Mouse (Mus musculus): Measurements from ENCODE around the gene Usp21. TPM values are rescaled to one million over a fixed set of nuclear protein-coding genes. Genes with fewer than 3 reads are reported as not detected.
A peak's percentile ranks its signal among the peaks of the same experiment; 100 is the strongest.

Gene Usp21
- polyA plus RNA-seq, 1 experiment from 2014 or later, result 127 TPM

DNA sequence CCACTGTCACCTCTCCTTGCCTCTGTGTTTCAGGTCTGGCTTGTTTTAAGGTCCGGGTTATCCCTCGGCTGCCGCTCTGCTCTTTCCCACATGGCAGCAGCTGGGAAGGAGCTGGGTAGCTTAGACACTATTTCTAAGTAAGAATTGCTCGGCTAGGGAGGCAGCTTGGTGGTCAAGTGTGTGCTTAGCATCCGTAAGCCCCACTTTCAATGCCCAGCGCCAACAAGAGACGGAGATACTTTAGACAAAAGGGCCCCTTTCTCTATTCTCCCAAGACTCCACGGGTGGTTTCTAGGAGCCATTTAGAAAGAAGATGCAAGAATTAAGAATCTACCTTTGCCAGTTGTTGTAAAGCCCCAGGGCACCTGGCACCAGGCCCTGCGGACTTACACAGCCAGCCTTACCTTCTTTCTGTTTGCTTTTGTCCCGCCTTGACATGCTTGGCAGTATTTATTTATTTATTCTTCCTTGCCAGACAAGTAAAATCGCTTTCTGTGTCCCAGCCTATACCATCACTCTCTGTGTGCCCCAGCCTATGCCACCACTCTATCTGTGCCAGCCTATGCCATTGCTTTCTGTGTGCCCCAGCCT lies 12.6 kb downstream of the Usp21 start:
- H3K27me3 ChIP-seq, result no peaks in the 10 kb centered on the region
- no peak overlapping the region for H3K4me2 ChIP-seq
- H3K9ac ChIP-seq, result no peak overlapping the region
- 86% methylated on average over 11 of the region's 11 CpGs for WGBS
- no peak for ATAC-seq (ENCODE audit: insufficient number of reproducible peaks, insufficient read depth, low FRiP score, low TSS enrichment, low read depth)
- H3K27ac ChIP-seq, result no peak overlapping the region
- H3K4me3 ChIP-seq, result no peak overlapping the region
- peaks cover 69% of the 10 kb centered on the region for H3K36me3 ChIP-seq
- peaks cover 25% of the 10 kb centered on the region for H3K4me1 ChIP-seq
- H3K9me3 ChIP-seq, result no peaks in the 10 kb centered on the region

DNA sequence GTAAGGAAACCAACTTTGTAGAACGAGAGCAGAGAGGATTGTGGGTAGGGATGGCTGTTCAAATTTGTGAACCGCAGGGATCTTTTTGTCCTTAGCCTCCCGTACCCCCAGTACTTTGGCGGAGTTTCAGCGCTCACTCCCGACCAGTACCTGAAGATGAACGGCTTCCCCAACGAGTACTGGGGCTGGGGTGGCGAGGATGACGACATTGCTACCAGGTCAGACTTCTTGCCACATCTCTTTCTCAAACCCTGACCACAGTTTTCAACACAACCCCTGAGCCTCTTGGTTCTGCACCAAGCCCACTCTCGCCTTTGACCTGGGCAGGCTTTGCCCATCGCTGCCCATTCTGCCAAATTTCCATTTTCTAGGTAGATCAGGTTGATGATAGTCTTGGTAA lies 13.6 kb downstream of the Usp21 start:
- Histone ChIP-seq H3K36me3 (peaks cover 69% of the 10 kb centered on the region), H3K27me3 (no peaks in the 10 kb centered on the region), H3K9me3 (no peaks in the 10 kb centered on the region), H3K27ac (no peak overlapping the region), H3K9ac (no peak overlapping the region), H3K4me3 (no peak overlapping the region), H3K4me2 (no peak overlapping the region), H3K4me1 (peaks cover 20% of the 10 kb centered on the region)
- WGBS, result 90% methylated on average over 12 of the region's 12 CpGs
- no peak for ATAC-seq (ENCODE audit: insufficient number of reproducible peaks, insufficient read depth, low FRiP score, low TSS enrichment, low read depth)

DNA sequence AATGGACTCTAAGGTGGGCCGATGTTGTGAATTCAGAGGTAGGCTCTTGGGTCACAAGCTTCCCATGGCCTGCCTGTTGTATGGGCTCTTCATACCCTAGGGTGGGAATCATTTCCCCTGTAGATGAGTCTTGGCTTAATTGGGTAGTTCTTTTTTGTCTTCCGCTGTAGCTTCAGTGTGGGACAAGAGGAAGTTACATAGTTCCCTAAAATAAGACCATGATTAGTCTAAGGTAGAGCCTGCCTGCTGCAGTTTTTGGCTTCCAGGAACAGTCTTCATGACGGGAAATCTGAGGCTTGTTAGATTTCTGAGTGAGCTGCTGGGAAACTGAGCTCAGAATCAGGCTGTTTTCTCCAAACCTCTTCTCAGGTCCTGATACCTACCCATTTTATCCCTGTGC lies 15.7 kb downstream of the Usp21 start:
- Histone ChIP-seq H3K27ac (no peak overlapping the region), H3K4me3 (no peak overlapping the region), H3K36me3 (peaks cover 55% of the 10 kb centered on the region), H3K27me3 (no peaks in the 10 kb centered on the region), H3K9me3 (no peaks in the 10 kb centered on the region), H3K9ac (no peak overlapping the region), H3K4me1 (peaks cover 20% of the 10 kb centered on the region), H3K4me2 (peak overlapping the region; percentile 95; the same call in 1 of the 2 replicates)
- WGBS, result 91% methylated on average over 3 of the region's 3 CpGs
- no peak for ATAC-seq (ENCODE audit: insufficient number of reproducible peaks, insufficient read depth, low FRiP score, low TSS enrichment, low read depth)

DNA sequence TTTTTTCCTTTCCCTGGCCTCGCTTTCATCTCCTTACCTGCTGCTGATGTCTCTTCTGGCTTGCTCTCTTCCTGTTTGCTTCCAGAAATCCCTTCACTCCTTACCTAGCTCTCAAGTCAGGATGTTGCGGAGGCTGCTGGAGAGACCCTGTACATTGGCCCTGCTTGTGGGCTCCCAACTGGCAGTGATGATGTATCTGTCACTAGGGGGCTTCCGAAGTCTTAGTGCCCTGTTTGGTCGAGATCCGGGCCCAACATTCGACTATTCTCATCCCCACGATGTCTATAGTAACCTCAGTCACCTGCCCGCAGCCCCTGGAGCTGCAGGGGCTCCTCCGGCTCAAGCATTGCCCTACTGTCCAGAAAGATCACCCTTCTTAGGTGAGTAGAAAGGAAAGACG lies 16.2 kb downstream of the Usp21 start:
- Histone ChIP-seq H3K9me3 (no peaks in the 10 kb centered on the region), H3K36me3 (peaks cover 50% of the 10 kb centered on the region), H3K4me2 (peak overlapping the region; percentile 95), H3K27ac (no peak overlapping the region), H3K4me3 (peak overlapping the region; percentile 83), H3K27me3 (no peaks in the 10 kb centered on the region), H3K9ac (no peak overlapping the region), H3K4me1 (peaks cover 20% of the 10 kb centered on the region)
- no peak for ATAC-seq (ENCODE audit: insufficient number of reproducible peaks, insufficient read depth, low FRiP score, low TSS enrichment, low read depth)
- 67% methylated on average over 10 of the region's 10 CpGs for WGBS

DNA sequence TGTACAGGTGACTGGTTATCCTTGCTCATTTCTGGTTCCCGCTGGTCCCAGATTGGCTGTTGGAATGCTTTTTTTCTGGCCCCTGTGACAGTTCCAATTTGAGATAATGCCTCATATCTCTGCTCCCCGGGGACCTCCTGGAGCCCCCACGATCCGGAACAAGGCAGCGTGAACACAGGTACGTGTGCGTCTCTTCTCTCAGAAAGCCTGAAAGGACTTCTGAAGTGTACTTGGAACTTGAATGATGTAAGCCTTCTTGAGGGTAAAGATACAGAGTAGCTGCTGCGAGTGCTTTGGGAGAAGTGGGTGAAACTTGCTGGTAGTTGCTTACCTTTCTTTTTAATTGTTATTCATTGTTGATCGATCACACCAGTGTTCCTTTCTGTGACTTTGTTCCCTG lies 16.6 kb downstream of the Usp21 start:
- ATAC-seq (ENCODE audit: insufficient number of reproducible peaks, insufficient read depth, low FRiP score, low TSS enrichment, low read depth), result no peak
- no peaks in the 10 kb centered on the region for H3K9me3 ChIP-seq
- peak overlapping the region; percentile 95 for H3K4me2 ChIP-seq
- peaks cover 20% of the 10 kb centered on the region for H3K4me1 ChIP-seq
- H3K9ac ChIP-seq, result peak overlapping the region; percentile 85
- no peak overlapping the region for H3K27ac ChIP-seq
- WGBS, result 44% methylated on average over 9 of the region's 9 CpGs
- H3K4me3 ChIP-seq, result peak overlapping the region; percentile 83
- H3K27me3 ChIP-seq, result no peaks in the 10 kb centered on the region
- H3K36me3 ChIP-seq, result peaks cover 46% of the 10 kb centered on the region

DNA sequence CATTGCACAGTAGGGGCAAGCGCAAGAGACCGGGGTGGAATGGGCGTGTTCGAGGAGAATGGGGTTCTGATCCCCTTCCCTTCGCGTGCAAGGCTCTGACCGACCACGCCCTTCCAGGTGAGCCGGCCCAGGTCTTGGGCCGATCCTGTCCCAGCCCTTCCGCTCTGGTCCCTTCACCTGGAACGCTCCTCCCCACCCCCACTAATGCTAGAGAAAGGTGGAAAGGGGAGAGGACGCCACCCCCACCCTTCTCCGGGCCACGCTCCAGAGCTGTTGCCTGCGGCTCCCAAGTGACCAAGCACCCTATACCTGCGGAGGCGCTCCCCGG lies 17.3 kb downstream of the Usp21 start:
- Histone ChIP-seq H3K27ac (peak overlapping the region; percentile 68), H3K9ac (peak overlapping the region; percentile 85), H3K27me3 (no peaks in the 10 kb centered on the region), H3K9me3 (no peaks in the 10 kb centered on the region), H3K4me3 (peak overlapping the region; percentile 83), H3K4me1 (peaks cover 20% of the 10 kb centered on the region), H3K36me3 (peaks cover 39% of the 10 kb centered on the region), H3K4me2 (peak overlapping the region; percentile 95)
- 1% methylated on average over 19 of the region's 19 CpGs for WGBS
- peak; percentile 65 for ATAC-seq (ENCODE audit: insufficient number of reproducible peaks, insufficient read depth, low FRiP score, low TSS enrichment, low read depth)

DNA sequence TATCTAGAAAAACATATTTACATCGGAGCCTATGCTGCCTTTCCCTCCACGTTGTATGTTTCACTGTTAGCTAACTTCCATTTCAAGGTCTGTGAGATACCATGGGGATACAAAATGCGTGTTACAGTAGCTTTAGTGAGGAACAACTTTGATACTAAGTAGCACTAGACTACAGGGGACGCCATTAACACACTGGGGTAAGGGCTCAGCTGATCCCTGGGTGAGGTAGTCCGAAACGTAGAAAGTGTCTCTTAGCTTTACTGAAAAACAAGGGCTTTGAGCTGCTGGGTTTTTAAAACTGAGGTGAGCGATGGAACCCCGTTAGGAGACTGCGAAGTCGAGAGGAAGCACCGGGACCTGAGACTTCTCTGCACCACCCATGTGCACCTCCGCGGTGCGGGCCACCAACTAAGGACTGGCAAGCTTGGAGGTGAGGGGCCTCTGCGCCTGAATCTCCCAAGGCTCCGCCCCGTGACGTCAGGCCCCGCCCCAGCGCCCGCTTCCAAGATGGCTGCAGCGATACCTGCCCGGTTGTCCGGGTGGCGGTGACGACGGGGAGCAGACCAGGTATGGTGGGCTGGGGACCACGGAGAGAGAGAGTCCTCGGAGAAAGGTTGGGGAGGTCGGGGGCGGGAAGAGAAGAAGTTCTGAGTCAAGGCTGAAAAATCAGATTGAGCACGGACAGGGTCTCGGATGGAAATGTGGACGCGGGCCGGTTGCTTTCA lies 17.8 kb downstream of the Usp21 start, which contains the start of gene B4galt3:
Gene B4galt3 (plus strand): TSS at position 481 of the 725 bp plus-strand sequence.
- 3% methylated on average over 36 of the region's 36 CpGs for WGBS
- H3K27ac ChIP-seq, result peak within 1 kb of the TSS; percentile 68
- ATAC-seq (ENCODE audit: insufficient number of reproducible peaks, insufficient read depth, low FRiP score, low TSS enrichment, low read depth), result peak; percentile 90

DNA sequence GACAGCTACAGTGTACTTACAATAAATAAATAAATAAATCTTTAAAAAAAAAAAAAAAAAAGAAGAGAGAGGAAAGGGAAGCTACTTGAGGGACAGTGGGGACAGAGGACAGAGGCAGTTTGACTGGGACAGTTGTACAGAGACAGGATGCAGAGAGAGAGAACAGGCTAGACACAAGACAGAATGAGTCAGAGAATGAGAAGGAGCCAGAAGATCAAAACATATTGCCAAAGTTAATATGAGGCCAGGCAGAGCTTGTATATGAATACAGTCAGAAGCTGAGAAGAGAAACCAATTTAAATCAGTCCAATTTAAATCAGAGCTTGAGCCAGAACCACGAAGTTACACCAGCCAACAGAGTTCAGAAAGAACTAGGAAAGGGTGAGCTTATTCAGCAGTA lies 19.4 kb downstream of the Usp21 start:
- 56% methylated on average over 1 of the region's 1 CpGs for WGBS
- Histone ChIP-seq H3K36me3 (peaks cover 17% of the 10 kb centered on the region), H3K4me3 (no peak overlapping the region), H3K4me1 (peaks cover 25% of the 10 kb centered on the region), H3K9ac (no peak overlapping the region), H3K27me3 (no peaks in the 10 kb centered on the region), H3K4me2 (no peak overlapping the region), H3K27ac (no peak overlapping the region), H3K9me3 (no peaks in the 10 kb centered on the region)
- no peak for ATAC-seq (ENCODE audit: insufficient number of reproducible peaks, insufficient read depth, low FRiP score, low TSS enrichment, low read depth)

More for the DNA sequence above, 17.8 kb downstream of the Usp21 start, which contains the start of gene B4galt3:
- Histone ChIP-seq H3K9ac (peak within 1 kb of the TSS; percentile 85), H3K4me3 (peak within 1 kb of the TSS; percentile 83), H3K27me3 (no peaks in the 10 kb centered on the region), H3K9me3 (no peaks in the 10 kb centered on the region), H3K4me2 (peak within 1 kb of the TSS; percentile 95), H3K4me1 (peaks cover 20% of the 10 kb centered on the region), H3K36me3 (peaks cover 34% of the 10 kb centered on the region)

DNA sequence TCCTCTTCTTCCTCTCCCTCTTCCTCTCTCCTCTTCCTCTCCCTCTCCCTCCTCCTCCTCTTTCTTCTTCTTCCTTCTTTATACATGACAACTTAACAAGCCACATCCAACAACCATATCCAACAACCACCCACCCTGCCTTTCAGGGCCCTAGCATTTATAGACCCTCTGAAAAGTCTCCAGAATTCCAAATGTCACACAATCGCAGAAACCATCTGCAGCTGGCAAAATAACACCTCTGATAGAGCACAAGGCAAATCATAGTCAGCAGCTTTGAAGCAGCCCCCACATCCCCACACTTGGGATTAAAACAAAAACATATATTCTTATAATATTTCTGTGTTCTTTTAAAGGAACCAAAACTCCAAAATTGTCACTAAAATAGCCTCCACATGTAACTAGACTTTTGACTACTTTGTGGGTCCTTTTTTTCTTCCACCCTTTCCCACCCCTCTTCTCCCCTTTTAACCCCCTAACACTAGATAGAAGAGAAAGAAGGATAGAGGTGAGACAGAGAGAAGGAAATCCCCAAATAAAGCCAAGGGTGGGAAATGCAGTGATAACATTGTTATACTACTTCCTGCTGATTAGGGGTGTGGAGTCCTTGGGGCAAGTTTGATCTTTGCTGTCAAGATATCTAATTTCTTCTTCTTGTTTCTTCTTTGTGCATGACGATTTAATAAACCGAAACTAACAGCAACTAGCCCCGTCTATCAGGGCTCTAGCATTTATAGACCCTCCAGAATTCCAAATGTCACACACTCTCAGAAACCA lies 21.6 kb downstream of the Usp21 start:
- H3K4me3 ChIP-seq, result no peak overlapping the region
- H3K27ac ChIP-seq, result no peak overlapping the region
- ATAC-seq (ENCODE audit: insufficient number of reproducible peaks, insufficient read depth, low FRiP score, low TSS enrichment, low read depth), result no peak
- no peak overlapping the region for H3K4me2 ChIP-seq
- no peak overlapping the region for H3K9ac ChIP-seq
- WGBS, result 35% methylated on average over 4 of the region's 4 CpGs
- no peaks in the 10 kb centered on the region for H3K36me3 ChIP-seq
- H3K9me3 ChIP-seq, result no peaks in the 10 kb centered on the region
- H3K4me1 ChIP-seq, result peaks cover 29% of the 10 kb centered on the region
- no peaks in the 10 kb centered on the region for H3K27me3 ChIP-seq

DNA sequence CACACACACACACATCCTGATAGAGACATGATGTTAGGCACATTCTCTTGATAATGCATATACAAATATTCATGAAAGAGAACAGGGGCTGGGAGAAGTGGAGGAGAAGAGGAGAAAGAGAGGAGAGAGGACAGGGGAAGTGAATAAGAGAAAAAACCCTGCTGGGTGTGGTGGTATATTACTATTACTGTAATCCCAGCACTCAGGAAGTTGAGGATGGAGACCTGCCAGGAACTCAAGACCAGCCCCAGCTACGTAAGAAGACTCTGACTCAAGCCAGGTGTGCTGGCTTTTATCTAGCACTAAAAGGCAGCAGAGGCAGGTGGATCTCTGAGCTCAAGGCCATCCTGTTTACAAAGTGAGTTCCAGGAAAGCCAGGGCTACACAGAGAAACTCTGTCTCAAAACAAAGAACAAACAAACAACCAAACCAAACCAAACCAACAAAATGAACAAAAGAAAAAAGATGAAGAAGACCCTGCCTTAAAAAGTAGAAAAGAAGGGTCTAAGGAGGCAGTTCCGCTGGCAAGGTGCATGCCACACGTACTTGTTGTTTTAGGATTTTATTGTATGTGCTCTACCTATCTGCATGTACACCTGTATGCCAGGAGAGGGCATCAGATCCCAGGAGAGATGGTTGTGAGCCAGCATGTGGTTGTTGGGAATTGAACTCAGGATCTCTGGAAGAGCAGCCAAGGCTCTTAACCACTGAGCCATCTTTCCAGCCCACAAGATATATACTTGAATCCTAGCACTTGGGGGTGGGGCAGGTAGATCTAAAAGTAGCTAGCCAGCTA lies 23.9 kb downstream of the Usp21 start:
- Histone ChIP-seq H3K4me3 (no peak overlapping the region), H3K9me3 (no peaks in the 10 kb centered on the region), H3K4me1 (peaks cover 22% of the 10 kb centered on the region), H3K27me3 (no peaks in the 10 kb centered on the region), H3K27ac (peak overlapping the region; percentile 93), H3K9ac (no peak overlapping the region), H3K4me2 (peak overlapping the region; percentile 59), H3K36me3 (peaks cover 14% of the 10 kb centered on the region)
- ATAC-seq (ENCODE audit: insufficient number of reproducible peaks, insufficient read depth, low FRiP score, low TSS enrichment, low read depth), result no peak
- 69% methylated on average over 3 of the region's 3 CpGs for WGBS

DNA sequence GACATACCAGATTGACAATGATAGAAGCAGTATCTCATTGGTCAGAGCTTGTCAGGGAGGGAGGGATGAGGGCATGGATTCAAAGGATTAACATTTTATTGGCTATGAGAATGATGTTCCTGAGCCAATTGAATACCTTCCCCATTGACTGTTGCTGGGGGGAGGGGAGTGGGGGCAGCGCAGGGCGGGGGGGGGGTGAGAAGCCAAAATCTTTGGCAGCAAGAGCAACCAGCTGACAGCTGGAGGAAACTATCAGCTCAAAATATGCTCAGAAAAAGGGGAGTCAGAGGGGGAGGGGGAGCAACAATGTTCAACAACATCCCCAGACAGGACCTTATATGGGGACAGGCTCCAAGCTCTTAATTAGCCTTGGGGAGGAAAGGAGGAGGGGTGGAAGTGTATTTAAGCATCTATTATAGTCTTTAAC lies 24.6 kb downstream of the Usp21 start:
- peak overlapping the region; percentile 59 for H3K4me2 ChIP-seq
- H3K4me1 ChIP-seq, result peaks cover 22% of the 10 kb centered on the region
- peak overlapping the region; percentile 28; the same call in 1 of the 2 replicates for H3K4me3 ChIP-seq
- H3K9ac ChIP-seq, result no peak overlapping the region
- H3K27me3 ChIP-seq, result no peaks in the 10 kb centered on the region
- no peaks in the 10 kb centered on the region for H3K9me3 ChIP-seq
- peak overlapping the region; percentile 93 for H3K27ac ChIP-seq
- peaks cover 19% of the 10 kb centered on the region for H3K36me3 ChIP-seq
- WGBS, result 4% methylated on average over 2 of the region's 2 CpGs
- peak; percentile 79 for ATAC-seq (ENCODE audit: insufficient number of reproducible peaks, insufficient read depth, low FRiP score, low TSS enrichment, low read depth)
